Mouse (Mus musculus): Measurements from ENCODE around the gene Chka.

DNA sequence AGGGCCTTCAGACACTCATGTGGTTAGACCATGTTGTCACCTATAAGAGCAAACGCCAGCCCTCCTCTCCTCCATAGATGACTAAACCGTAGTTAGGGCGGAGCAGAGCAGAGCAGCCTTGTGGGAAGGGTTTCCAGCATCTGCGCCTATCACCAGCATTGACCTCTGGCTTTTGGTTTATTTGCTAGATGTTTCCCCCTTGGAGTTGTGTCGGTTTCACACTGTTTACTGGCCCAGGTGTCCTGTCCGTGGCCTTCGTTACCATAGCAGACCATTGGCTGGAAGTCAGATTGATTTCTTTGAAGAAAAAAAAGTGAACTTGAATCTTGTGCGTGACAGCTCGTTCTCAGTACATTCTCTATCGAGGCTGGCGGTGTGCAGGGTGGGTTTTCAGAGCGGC is 35.7 kb upstream of the Chka start:
- TF ChIP-seq CTCF (IDR thresholded peaks at IDR 0.05; ENCODE audit: low read depth) (no peak), EP300 (IDR thresholded peaks at IDR 0.05; ENCODE audit: low read depth) (no peak)

Data from heart, postnatal 0 days (tissue).